Mouse (Mus musculus) gastrocnemius, postnatal 10 days (tissue): ENCODE results near the gene Siva1. TPM values are rescaled to one million over a fixed set of nuclear protein-coding genes. Genes with fewer than 3 reads are reported as not detected.

Experiments used
- DNase-seq: peaks from one replicate; pipeline ENCODE4 v3.0.0; 2021; ENCODE audit warnings: mixed read lengths
- total RNA-seq, 2 experiments: library from RNA; stranded (reverse); gene quantifications; 2 replicates each; pipeline ENCODE4 v1.2.3; 2021

Gene Siva1
- total RNA-seq, 2 experiments from 2014 or later, result 27.2 to 28.1 TPM

DNA sequence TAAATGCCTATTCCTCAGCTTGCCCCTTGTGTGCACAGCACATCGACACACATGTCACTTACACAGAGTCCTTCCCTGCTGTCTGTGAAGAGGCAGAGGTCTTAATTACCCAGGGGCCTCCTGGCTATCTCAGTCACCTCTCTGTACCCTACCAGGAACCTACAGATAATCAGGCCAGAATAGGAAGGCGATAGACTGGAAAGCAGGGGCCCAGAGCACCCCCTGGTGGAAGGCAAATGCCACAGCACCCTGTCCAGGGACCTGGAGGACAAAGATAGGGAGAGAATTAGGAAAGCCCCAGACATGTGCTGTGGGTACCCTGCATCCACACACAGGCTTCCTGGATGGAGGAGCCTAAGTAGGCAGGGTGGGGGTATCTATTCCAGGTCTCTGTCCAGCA, 20.7 kb upstream of the Siva1 start:
- DNase-seq, result peak; percentile 73

GRCm38 (mm10) chr12:112625700-112626099, 18.8 kb upstream of the Siva1 start:
- peak; percentile 42 for DNase-seq

- DNase-seq, result no peak
These were observed 18.0 kb upstream of the Siva1 start for GRCm38 (mm10) chr12:112626455-112626854.

- no peak for DNase-seq
These were observed 17.2 kb upstream of the Siva1 start for GRCm38 (mm10) chr12:112627097-112627881.

- no peak for DNase-seq
These were observed 16.3 kb upstream of the Siva1 start for GRCm38 (mm10) chr12:112628197-112628596.

DNA sequence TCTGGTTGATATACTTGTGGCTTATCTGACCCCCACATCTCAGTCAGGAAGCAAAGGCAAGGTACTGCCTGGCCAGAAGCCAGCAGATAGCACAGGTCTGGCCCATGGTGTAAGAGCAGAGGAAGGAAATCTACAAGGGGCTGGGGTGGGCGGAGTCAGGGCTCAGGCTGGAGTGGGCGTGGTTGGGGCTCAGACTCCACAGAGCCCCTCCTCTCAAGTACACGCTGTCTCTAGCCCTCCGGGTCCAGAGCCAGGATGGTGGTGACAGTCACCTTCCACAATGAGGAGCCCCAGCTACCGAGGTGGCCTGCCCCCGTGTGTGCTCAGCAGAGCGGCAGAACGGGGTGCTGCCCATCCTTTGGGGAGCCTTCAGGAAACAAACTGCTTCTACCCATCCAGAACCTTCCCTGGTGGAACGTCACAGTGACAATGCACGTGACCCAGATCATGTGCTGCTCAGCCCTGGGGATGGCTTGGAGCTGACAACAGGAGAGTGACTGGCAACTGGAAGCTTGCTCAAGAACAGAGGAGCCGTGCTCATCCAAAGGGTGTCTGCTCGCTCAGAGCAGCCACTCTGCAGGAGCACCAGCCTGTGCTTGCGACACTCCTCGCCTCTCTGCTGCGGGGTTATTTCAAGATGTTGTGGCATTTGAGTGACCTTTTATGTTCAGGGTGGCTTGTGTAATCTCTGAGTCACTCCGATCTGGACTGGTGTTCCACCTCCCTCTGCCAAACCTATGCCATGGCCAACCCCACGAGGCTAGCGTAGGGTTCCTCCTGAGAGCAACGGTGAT, 15.4 kb upstream of the Siva1 start:
- DNase-seq, result peak; percentile 44

DNA sequence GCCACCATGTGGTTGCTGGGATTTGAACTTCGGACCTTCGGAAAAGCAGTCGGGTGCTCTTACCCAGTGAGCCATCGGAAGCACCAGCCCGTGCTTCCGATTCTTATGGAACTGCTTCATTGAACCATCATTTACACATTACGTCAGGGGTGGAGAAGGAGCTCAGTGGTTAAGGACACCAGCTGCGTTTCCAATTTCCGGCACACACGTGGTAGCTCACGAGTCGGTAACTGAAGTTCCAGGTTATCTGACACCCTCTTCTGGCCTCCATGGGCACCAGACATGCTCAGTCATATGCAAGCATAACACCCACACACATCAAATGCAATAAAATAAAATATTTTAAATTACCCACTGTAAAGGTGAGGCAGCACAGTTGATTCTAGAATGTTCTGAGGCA, 14.4 kb upstream of the Siva1 start:
- DNase-seq, result no peak

DNA sequence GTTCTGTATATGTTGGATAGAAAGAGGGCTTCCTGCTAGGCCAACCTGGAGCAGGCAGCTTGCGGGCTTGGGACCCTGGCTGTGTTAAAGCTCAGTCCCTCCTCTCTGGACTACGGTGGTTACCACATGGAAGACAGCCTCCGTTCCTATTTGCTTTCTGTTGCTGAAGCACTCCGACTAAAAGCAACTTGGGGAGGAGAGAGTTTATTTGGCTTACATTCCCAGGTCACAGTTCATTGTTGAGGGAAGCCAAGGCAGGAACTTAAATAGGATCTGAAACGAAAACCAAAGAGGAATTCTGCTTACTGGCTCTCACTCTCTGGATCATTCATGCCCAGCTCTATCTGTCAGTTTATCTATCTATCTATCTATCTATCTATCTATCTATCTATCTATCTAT, 13.7 kb upstream of the Siva1 start:
- DNase-seq, result no peak

- no peak for DNase-seq
These were observed 13.0 kb upstream of the Siva1 start for GRCm38 (mm10) chr12:112631472-112631871.

DNA sequence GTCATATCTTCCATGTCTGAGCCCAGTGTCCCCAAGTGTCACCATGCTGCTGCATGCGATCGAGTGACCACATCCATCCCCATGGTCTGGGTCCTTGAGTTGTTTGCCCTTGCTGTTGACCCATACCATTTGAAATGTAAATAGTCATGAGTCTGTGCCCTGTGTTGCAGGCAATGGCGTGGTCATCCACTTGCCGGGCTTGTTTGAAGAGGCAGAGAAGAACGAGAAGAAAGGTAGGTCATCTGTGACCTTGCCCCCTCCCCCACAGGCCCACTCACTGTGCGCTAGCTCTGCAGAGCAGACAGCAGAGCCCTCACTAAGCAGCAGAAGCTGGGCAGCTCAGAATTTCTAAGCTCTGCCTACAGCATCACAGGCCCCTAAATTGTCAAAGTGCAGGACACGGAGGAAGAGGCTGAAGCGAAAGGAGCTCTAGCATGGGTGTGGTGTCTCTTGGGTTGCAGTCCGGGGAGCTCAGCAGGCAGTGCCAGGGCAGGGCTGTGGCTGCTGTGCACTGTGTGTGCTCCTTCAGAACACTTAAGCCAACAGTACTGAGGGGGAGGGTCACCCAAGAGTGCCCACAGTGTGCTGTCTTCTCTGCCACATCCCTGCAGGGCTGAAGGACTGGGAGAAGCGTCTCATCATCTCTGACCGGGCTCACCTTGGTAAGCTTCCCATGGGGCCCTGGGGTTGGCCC, 12.2 kb upstream of the Siva1 start:
- no peak for DNase-seq

DNA sequence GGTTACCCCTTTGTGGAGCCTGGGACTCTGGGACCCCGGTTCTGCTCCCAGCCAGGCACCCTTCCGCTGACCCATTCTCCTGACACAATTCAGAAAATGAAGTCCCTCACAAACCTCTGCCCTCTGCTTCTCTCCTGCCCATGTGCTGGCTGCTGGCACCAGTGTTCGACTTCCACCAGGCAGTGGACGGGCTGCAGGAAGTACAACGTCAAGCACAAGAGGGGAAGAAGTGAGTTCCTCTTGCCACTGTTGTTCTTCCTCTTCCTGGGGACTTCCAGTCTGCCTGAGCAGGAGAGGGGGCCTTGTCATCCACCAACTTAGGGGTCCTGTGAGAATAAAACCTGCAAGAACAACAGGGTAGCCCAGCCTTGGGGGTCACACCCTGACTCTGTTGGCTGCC, 11.6 kb upstream of the Siva1 start:
- DNase-seq, result no peak

DNA sequence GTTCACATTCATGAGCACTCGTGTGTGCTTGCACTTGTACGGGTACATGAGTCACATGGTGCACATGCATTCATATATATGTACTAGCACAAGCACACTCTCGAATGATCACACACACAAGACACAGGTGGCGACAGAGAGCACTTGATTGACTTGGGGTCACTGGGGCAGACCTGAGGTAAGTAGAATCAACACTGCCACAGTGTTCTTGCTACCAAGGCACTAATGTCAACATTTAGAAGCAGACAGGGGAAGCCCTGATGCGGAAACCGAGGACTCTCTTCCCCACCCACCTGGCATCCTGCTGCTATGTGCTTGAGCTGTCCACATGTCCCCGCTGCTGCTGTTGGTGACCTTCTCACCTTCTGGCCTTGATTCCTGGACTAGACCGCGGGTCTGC, 10.8 kb upstream of the Siva1 start:
- no peak for DNase-seq

GRCm38 (mm10) chr12:112639526-112639925, 5.0 kb upstream of the Siva1 start:
- no peak for DNase-seq

DNA sequence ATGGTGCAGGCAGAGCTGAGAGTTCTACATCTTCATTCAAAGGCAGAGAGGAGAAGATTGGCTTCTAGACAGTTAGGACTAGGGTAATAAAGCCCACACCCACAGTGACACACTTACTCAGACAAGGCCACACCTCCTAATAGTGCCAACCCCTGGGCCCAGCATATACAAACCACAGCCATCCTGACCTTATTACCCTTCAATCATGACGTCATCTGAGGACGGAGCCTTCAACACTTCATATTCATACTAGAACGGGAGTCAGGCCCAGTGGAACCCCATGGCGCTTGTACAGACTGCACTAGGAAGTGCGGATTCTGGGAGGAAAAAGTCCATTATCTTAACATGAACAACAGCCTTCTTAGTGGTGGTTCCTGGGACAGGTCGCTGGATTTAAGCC, 1.4 kb upstream of the Siva1 start:
- DNase-seq, result no peak

GRCm38 (mm10) chr12:112644855-112645506, 502 bp downstream of the Siva1 start:
- peak; percentile 45 for DNase-seq

DNA sequence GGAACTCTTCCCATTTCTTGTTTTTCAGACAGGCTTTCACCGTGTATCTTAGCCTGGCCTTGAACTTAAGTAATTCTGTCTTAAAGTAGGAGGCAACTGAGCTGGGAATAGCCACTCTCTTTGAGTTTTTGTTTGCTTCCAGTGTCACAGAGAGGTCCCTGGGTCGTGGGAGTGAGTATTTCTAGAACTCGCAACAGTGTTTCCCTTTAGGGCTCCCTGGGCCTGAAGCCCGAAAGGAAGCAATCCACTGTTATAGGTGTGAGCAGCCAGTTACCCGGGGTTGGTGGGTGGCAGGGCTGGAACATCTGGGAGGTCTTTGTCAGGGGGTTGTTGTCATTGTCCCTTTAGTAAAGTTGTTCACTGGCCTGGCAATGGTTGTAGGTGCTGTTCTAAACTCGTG, 1.7 kb downstream of the Siva1 start:
- no peak for DNase-seq

GRCm38 (mm10) chr12:112648081-112648480, 3.6 kb downstream of the Siva1 start:
- DNase-seq, result no peak

- DNase-seq, result no peak
These were observed 7.4 kb downstream of the Siva1 start for GRCm38 (mm10) chr12:112651778-112652439.

- peak; percentile 90 for DNase-seq
These were observed 8.8 kb downstream of the Siva1 start for GRCm38 (mm10) chr12:112653157-112653824.

GRCm38 (mm10) chr12:112654076-112654475, 9.6 kb downstream of the Siva1 start:
- DNase-seq, result no peak

GRCm38 (mm10) chr12:112658619-112659018, 14.1 kb downstream of the Siva1 start:
- DNase-seq, result peak; percentile 45
